Mouse (Mus musculus) left cerebral cortex, adult 11 months (tissue): ENCODE results near the gene Napb.
"Not testable (repeated sequence)": the region's sequence is repeated elsewhere in the genome, so short reads cannot be mapped to it uniquely, and the experiment has no call there.

Experiments
- DNase-seq: peaks from one replicate; pipeline ENCODE4 v3.0.0; 2022; ENCODE audit warnings: low spot score

The Napb gene

GRCm38 (mm10) chr2:148732327-148733000, at the start of gene Napb:
Gene Napb (minus strand): TSS chr2:148732467.
- peak; percentile 93 for DNase-seq

GRCm38 (mm10) chr2:148781709-148782108, 49.4 kb upstream of the Napb start, which contains the start of gene 8030411F24Rik:
Gene 8030411F24Rik (plus strand): TSS chr2:148782009.
- DNase-seq, result no peak

- DNase-seq, result not testable (repeated sequence)
Measured at GRCm38 (mm10) chr2:148771397-148771796, 39.1 kb upstream of the Napb start, which contains the start of gene Cst11. Gene Cst11 (minus strand): TSS chr2:148771497.

- DNase-seq, result no peak
Measured at GRCm38 (mm10) chr2:148763648-148764388, 31.6 kb upstream of the Napb start.

- DNase-seq, result no peak
Measured at GRCm38 (mm10) chr2:148754310-148754846, 22.1 kb upstream of the Napb start.

GRCm38 (mm10) chr2:148751893-148752813, 19.9 kb upstream of the Napb start:
- peak; percentile 57 for DNase-seq

GRCm38 (mm10) chr2:148750058-148750457, 17.8 kb upstream of the Napb start, which contains the start of gene Cstl1:
Gene Cstl1 (plus strand): TSS chr2:148750358.
- DNase-seq, result no peak

GRCm38 (mm10) chr2:148743846-148744407, 11.7 kb upstream of the Napb start:
- DNase-seq, result no peak

GRCm38 (mm10) chr2:148743001-148743400, 10.7 kb upstream of the Napb start:
- DNase-seq, result no peak

- DNase-seq, result no peak
Measured at GRCm38 (mm10) chr2:148731614-148732326, 497 bp downstream of the Napb start.

- no peak for DNase-seq
Measured at GRCm38 (mm10) chr2:148719271-148719995, 12.8 kb downstream of the Napb start.

GRCm38 (mm10) chr2:148717072-148717471, 15.2 kb downstream of the Napb start:
- DNase-seq, result no peak

- DNase-seq, result no peak
Measured at GRCm38 (mm10) chr2:148712326-148712725, 19.9 kb downstream of the Napb start.

- no peak for DNase-seq
Measured at GRCm38 (mm10) chr2:148707202-148707530, 25.1 kb downstream of the Napb start.

GRCm38 (mm10) chr2:148706409-148707201, 25.7 kb downstream of the Napb start:
- peak; percentile 35 for DNase-seq

- DNase-seq, result no peak
Measured at GRCm38 (mm10) chr2:148698571-148698970, 33.7 kb downstream of the Napb start.

- no peak for DNase-seq
Measured at GRCm38 (mm10) chr2:148690781-148691180, 41.5 kb downstream of the Napb start.

- DNase-seq, result no peak
Measured at GRCm38 (mm10) chr2:148690291-148690690, 42.0 kb downstream of the Napb start.

- no peak for DNase-seq
Measured at GRCm38 (mm10) chr2:148689444-148690140, 42.7 kb downstream of the Napb start.
